Mouse (Mus musculus): ENCODE measurements at regions not wholly inside any gene's neighbourhood (a gene's known extent, or its start where the extent isn't known, plus 50 kb on each side); places are given as distances from the start of the nearest gene placed in this dataset.

GRCm38 (mm10) chr11:42754481-42755272 is 280.9 kb upstream of the Gm9972 start:
- peak; percentile 1 for DNase-seq (ENCODE audit: low spot score)
- H3K9ac ChIP-seq (ENCODE audit: low read depth, low read length): no peak overlapping the region
- no peaks in the 10 kb centered on the region for H3K27me3 ChIP-seq (ENCODE audit: control insufficient read depth, insufficient read depth, low read length)
- no peaks in the 10 kb centered on the region for H3K9me3 ChIP-seq (ENCODE audit: control insufficient read depth, low read length)
- H3K4me2 ChIP-seq (replicated peaks; ENCODE audit: low read depth, low read length): no peak overlapping the region
- no peak overlapping the region for H3K27ac ChIP-seq (ENCODE audit: low read depth, low read length)
- 75% methylated on average over 6 of the region's 6 CpGs for WGBS
- ATAC-seq (ENCODE audit: low FRiP score): 0 out of 2 replicates have a peak, but pooled peaks have one; percentile 51
- H3K4me1 ChIP-seq (replicated peaks; ENCODE audit: control insufficient read depth, insufficient read depth, low read length): no peaks in the 10 kb centered on the region
- no peaks in the 10 kb centered on the region for H3K36me3 ChIP-seq (ENCODE audit: control insufficient read depth, insufficient read depth, low read length)
- H3K4me3 ChIP-seq (ENCODE audit: low read depth, low read length): no peak overlapping the region

- DNase-seq (ENCODE audit: low spot score): no peak
- WGBS: 70% methylated on average over 4 of the region's 4 CpGs
Measured at GRCm38 (mm10) chr11:42755415-42755814, 280.1 kb upstream of the Gm9972 start.

GRCm38 (mm10) chr11:42765213-42765612 is 270.3 kb upstream of the Gm9972 start:
- H3K4me2 ChIP-seq (replicated peaks; ENCODE audit: low read depth, low read length): no peak overlapping the region
- no peak for ATAC-seq (ENCODE audit: low FRiP score)

More at GRCm38 (mm10) chr11:42755415-42755814, 280.1 kb upstream of the Gm9972 start:
- Histone ChIP-seq H3K4me1 (replicated peaks; ENCODE audit: control insufficient read depth, insufficient read depth, low read length) (no peaks in the 10 kb centered on the region), H3K9me3 (ENCODE audit: control insufficient read depth, low read length) (no peaks in the 10 kb centered on the region), H3K4me3 (ENCODE audit: low read depth, low read length) (no peak overlapping the region), H3K27ac (ENCODE audit: low read depth, low read length) (no peak overlapping the region), H3K9ac (ENCODE audit: low read depth, low read length) (no peak overlapping the region), H3K36me3 (ENCODE audit: control insufficient read depth, insufficient read depth, low read length) (no peaks in the 10 kb centered on the region), H3K4me2 (replicated peaks; ENCODE audit: low read depth, low read length) (no peak overlapping the region), H3K27me3 (ENCODE audit: control insufficient read depth, insufficient read depth, low read length) (no peaks in the 10 kb centered on the region)
- no peak for ATAC-seq (ENCODE audit: low FRiP score)

GRCm38 (mm10) chr11:42775074-42775676 is 260.4 kb upstream of the Gm9972 start:
- ATAC-seq (ENCODE audit: low FRiP score): no peak
- DNase-seq (ENCODE audit: low spot score): no peak

More at GRCm38 (mm10) chr11:42765213-42765612, 270.3 kb upstream of the Gm9972 start:
- Histone ChIP-seq H3K27me3 (ENCODE audit: control insufficient read depth, insufficient read depth, low read length) (no peaks in the 10 kb centered on the region), H3K4me3 (ENCODE audit: low read depth, low read length) (no peak overlapping the region), H3K27ac (ENCODE audit: low read depth, low read length) (no peak overlapping the region), H3K9ac (ENCODE audit: low read depth, low read length) (no peak overlapping the region), H3K9me3 (ENCODE audit: control insufficient read depth, low read length) (no peaks in the 10 kb centered on the region), H3K36me3 (ENCODE audit: control insufficient read depth, insufficient read depth, low read length) (no peaks in the 10 kb centered on the region), H3K4me1 (replicated peaks; ENCODE audit: control insufficient read depth, insufficient read depth, low read length) (no peaks in the 10 kb centered on the region)
- DNase-seq (ENCODE audit: low spot score): no peak

GRCm38 (mm10) chr11:42811487-42811886 is 224.1 kb upstream of the Gm9972 start:
- 89% methylated on average over 1 of the region's 1 CpGs for WGBS
- no peak for DNase-seq (ENCODE audit: low spot score)
- ATAC-seq (ENCODE audit: low FRiP score): no peak
- Histone ChIP-seq H3K27ac (ENCODE audit: low read depth, low read length) (no peak overlapping the region), H3K9ac (ENCODE audit: low read depth, low read length) (no peak overlapping the region), H3K27me3 (ENCODE audit: control insufficient read depth, insufficient read depth, low read length) (no peaks in the 10 kb centered on the region), H3K4me2 (replicated peaks; ENCODE audit: low read depth, low read length) (no peak overlapping the region), H3K4me1 (replicated peaks; ENCODE audit: control insufficient read depth, insufficient read depth, low read length) (no peaks in the 10 kb centered on the region), H3K4me3 (ENCODE audit: low read depth, low read length) (no peak overlapping the region), H3K36me3 (ENCODE audit: control insufficient read depth, insufficient read depth, low read length) (no peaks in the 10 kb centered on the region), H3K9me3 (ENCODE audit: control insufficient read depth, low read length) (no peaks in the 10 kb centered on the region)

More at GRCm38 (mm10) chr11:42775074-42775676, 260.4 kb upstream of the Gm9972 start:
- no peak overlapping the region for H3K4me2 ChIP-seq (replicated peaks; ENCODE audit: low read depth, low read length)
- H3K36me3 ChIP-seq (ENCODE audit: control insufficient read depth, insufficient read depth, low read length): no peaks in the 10 kb centered on the region
- no peak overlapping the region for H3K4me3 ChIP-seq (ENCODE audit: low read depth, low read length)
- H3K27me3 ChIP-seq (ENCODE audit: control insufficient read depth, insufficient read depth, low read length): no peaks in the 10 kb centered on the region
- no peak overlapping the region for H3K27ac ChIP-seq (ENCODE audit: low read depth, low read length)
- H3K9ac ChIP-seq (ENCODE audit: low read depth, low read length): no peak overlapping the region
- H3K4me1 ChIP-seq (replicated peaks; ENCODE audit: control insufficient read depth, insufficient read depth, low read length): no peaks in the 10 kb centered on the region
- H3K9me3 ChIP-seq (ENCODE audit: control insufficient read depth, low read length): no peaks in the 10 kb centered on the region
- 74% methylated on average over 4 of the region's 4 CpGs for whole genome bisulfite sequencing

- Histone ChIP-seq H3K27ac (ENCODE audit: low read depth, low read length) (no peak overlapping the region), H3K9me3 (ENCODE audit: control insufficient read depth, low read length) (no peaks in the 10 kb centered on the region), H3K4me1 (replicated peaks; ENCODE audit: control insufficient read depth, insufficient read depth, low read length) (no peaks in the 10 kb centered on the region), H3K27me3 (ENCODE audit: control insufficient read depth, insufficient read depth, low read length) (no peaks in the 10 kb centered on the region), H3K4me2 (replicated peaks; ENCODE audit: low read depth, low read length) (no peak overlapping the region), H3K4me3 (ENCODE audit: low read depth, low read length) (no peak overlapping the region), H3K36me3 (ENCODE audit: control insufficient read depth, insufficient read depth, low read length) (no peaks in the 10 kb centered on the region), H3K9ac (ENCODE audit: low read depth, low read length) (no peak overlapping the region)
- no peak for ATAC-seq (ENCODE audit: low FRiP score)
- 92% methylated on average over 2 of the region's 2 CpGs for WGBS
- DNase-seq (ENCODE audit: low spot score): no peak
Measured at GRCm38 (mm10) chr11:42815753-42816152, 219.8 kb upstream of the Gm9972 start.

GRCm38 (mm10) chr11:42822835-42823234 is 212.7 kb upstream of the Gm9972 start:
- 70% methylated on average over 1 of the region's 1 CpGs for WGBS
- Histone ChIP-seq H3K4me2 (replicated peaks; ENCODE audit: low read depth, low read length) (no peak overlapping the region), H3K36me3 (ENCODE audit: control insufficient read depth, insufficient read depth, low read length) (no peaks in the 10 kb centered on the region), H3K9me3 (ENCODE audit: control insufficient read depth, low read length) (no peaks in the 10 kb centered on the region), H3K4me3 (ENCODE audit: low read depth, low read length) (no peak overlapping the region), H3K27ac (ENCODE audit: low read depth, low read length) (no peak overlapping the region), H3K27me3 (ENCODE audit: control insufficient read depth, insufficient read depth, low read length) (no peaks in the 10 kb centered on the region), H3K9ac (ENCODE audit: low read depth, low read length) (no peak overlapping the region), H3K4me1 (replicated peaks; ENCODE audit: control insufficient read depth, insufficient read depth, low read length) (no peaks in the 10 kb centered on the region)
- no peak for ATAC-seq (ENCODE audit: low FRiP score)
- DNase-seq (ENCODE audit: low spot score): no peak

GRCm38 (mm10) chr11:42845795-42846194 is 189.8 kb upstream of the Gm9972 start:
- DNase-seq (ENCODE audit: low spot score): no peak
- Histone ChIP-seq H3K9me3 (ENCODE audit: control insufficient read depth, low read length) (no peaks in the 10 kb centered on the region), H3K4me1 (replicated peaks; ENCODE audit: control insufficient read depth, insufficient read depth, low read length) (no peaks in the 10 kb centered on the region), H3K9ac (ENCODE audit: low read depth, low read length) (no peak overlapping the region), H3K4me2 (replicated peaks; ENCODE audit: low read depth, low read length) (no peak overlapping the region), H3K36me3 (ENCODE audit: control insufficient read depth, insufficient read depth, low read length) (no peaks in the 10 kb centered on the region), H3K4me3 (ENCODE audit: low read depth, low read length) (no peak overlapping the region), H3K27ac (ENCODE audit: low read depth, low read length) (no peak overlapping the region), H3K27me3 (ENCODE audit: control insufficient read depth, insufficient read depth, low read length) (no peaks in the 10 kb centered on the region)
- no peak for ATAC-seq (ENCODE audit: low FRiP score)
- WGBS: 85% methylated on average over 1 of the region's 1 CpGs

GRCm38 (mm10) chr11:42854411-42854810 is 181.1 kb upstream of the Gm9972 start:
- no peak for ATAC-seq (ENCODE audit: low FRiP score)
- Histone ChIP-seq H3K27me3 (ENCODE audit: control insufficient read depth, insufficient read depth, low read length) (no peaks in the 10 kb centered on the region), H3K27ac (ENCODE audit: low read depth, low read length) (no peak overlapping the region), H3K4me2 (replicated peaks; ENCODE audit: low read depth, low read length) (no peak overlapping the region), H3K4me3 (ENCODE audit: low read depth, low read length) (no peak overlapping the region), H3K9me3 (ENCODE audit: control insufficient read depth, low read length) (no peaks in the 10 kb centered on the region), H3K36me3 (ENCODE audit: control insufficient read depth, insufficient read depth, low read length) (no peaks in the 10 kb centered on the region), H3K9ac (ENCODE audit: low read depth, low read length) (no peak overlapping the region), H3K4me1 (replicated peaks; ENCODE audit: control insufficient read depth, insufficient read depth, low read length) (no peaks in the 10 kb centered on the region)
- DNase-seq (ENCODE audit: low spot score): no peak
- 86% methylated on average over 4 of the region's 4 CpGs for WGBS

Measured in hindbrain, embryonic 11.5 days (tissue).